Mouse (Mus musculus) cerebellum, adult 2 months (tissue): ENCODE results near the gene Exosc10.

ENCODE experiments used
- CTCF ChIP-seq: fragments of 200-500 bp; IDR thresholded peaks from 2 replicates; pipeline ENCODE4 v1.5.1; 2011; ENCODE audit warnings: low read depth, mild to moderate bottlenecking, control low read depth, low read length, moderate library complexity, borderline replicate concordance; ENCODE audit not compliant: insufficient read depth
- POLR2A ChIP-seq: fragments of 200-500 bp; IDR thresholded peaks from 2 replicates; pipeline ENCODE4 v1.6.1; 2011; ENCODE audit warnings: low read length, control low read depth, borderline replicate concordance; ENCODE audit not compliant: insufficient read depth

DNA sequence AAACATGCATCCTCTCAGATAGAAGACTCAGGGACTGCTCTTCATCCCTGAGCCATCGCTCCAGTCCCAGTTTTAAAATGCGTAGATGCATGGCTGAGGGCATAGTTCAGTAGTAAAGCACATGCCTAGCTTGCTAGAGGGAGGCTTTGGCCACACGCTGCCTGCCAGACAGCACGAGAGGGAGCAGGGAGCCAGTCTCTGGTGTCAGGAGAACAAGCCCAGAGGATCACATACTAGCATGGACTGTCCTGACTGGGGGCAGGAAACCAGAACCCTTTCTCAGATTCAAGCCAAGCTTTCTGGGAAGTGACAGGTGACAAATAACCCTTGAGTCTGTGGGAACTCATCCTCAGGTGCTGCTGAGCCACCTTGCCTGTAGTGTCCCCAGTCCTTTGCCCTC, 46.9 kb upstream of the Exosc10 start:
- TF ChIP-seq CTCF (no peak), POLR2A (no peak)
